Mouse (Mus musculus) forebrain, embryonic 10.5 days (tissue): Measurements from ENCODE around the gene Pcdh8. TPM values are rescaled to one million over a fixed set of nuclear protein-coding genes. Genes with fewer than 3 reads are reported as not detected.
A peak's percentile ranks its signal among the peaks of the same experiment; 100 is the strongest.

Experiments used
- DNase-seq: peaks from one replicate; pipeline ENCODE4 v3.0.0-alpha.2; 2017; ENCODE audit warnings: low spot score; ENCODE audit errors: extremely low spot score
- H3K27ac ChIP-seq: fragments of 300-500 bp; sonication (generic); 2 replicates; pipeline ENCODE4 v1.5.1; 2016; ENCODE audit warnings: mild to moderate bottlenecking
- H3K27me3 ChIP-seq: fragments of 300-500 bp; sonication (generic); 2 replicates; pipeline ENCODE4 v1.6.1; 2016; ENCODE audit warnings: mild to moderate bottlenecking; ENCODE audit not compliant: poor library complexity, severe bottlenecking
- H3K36me3 ChIP-seq: fragments of 300-500 bp; sonication (generic); replicated peaks from 2 replicates; pipeline ENCODE4 v1.6.1; 2016; ENCODE audit warnings: mild to moderate bottlenecking, moderate library complexity
- H3K4me1 ChIP-seq: fragments of 300-500 bp; sonication (generic); 2 replicates; pipeline ENCODE4 v1.6.1; 2016
- H3K4me3 ChIP-seq: fragments of 300-500 bp; sonication (generic); 2 replicates; pipeline ENCODE4 v1.5.1; 2016; ENCODE audit warnings: mild to moderate bottlenecking, moderate library complexity
- H3K9me3 ChIP-seq: fragments of 300-500 bp; sonication (generic); 2 replicates; pipeline ENCODE4 v1.6.1; 2016; ENCODE audit warnings: mild to moderate bottlenecking, moderate library complexity
- WGBS: fragments of 180-500 bp; shearing (Covaris S2); methylation state at CpG from one replicate; pipeline ENCODE4 v1.1.7; 2016; 5-methylcytosine and 5-hydroxymethylcytosine counted together
- polyA plus RNA-seq: library from polyadenylated mRNA; unstranded; fragments of >200 nt; fragmentation: Nextera tagmentation; extraction: Ambion mirVana; gene quantifications from 2 replicates; pipeline ENCODE4 v1.2.1, GENCODE M21; 2016

The Pcdh8 gene
- polyA plus RNA-seq, 1 experiment from 2014 or later = 4.1 TPM

GRCm38 (mm10) chr14:79771802-79772511 is 845 bp upstream of the Pcdh8 start:
- peaks cover 5% of the 10 kb centered on the region; the same call in 1 of the 2 replicates for H3K9me3 ChIP-seq
- no peak for DNase-seq
- H3K4me1 ChIP-seq = peaks cover 77% of the 10 kb centered on the region
- peak overlapping the region; percentile 54 for H3K4me3 ChIP-seq
- 1% methylated on average over 20 of the region's 20 CpGs for WGBS
- peak overlapping the region; percentile 75 for H3K27ac ChIP-seq
- peaks cover 98% of the 10 kb centered on the region for H3K27me3 ChIP-seq
- H3K36me3 ChIP-seq = no peaks in the 10 kb centered on the region

DNA sequence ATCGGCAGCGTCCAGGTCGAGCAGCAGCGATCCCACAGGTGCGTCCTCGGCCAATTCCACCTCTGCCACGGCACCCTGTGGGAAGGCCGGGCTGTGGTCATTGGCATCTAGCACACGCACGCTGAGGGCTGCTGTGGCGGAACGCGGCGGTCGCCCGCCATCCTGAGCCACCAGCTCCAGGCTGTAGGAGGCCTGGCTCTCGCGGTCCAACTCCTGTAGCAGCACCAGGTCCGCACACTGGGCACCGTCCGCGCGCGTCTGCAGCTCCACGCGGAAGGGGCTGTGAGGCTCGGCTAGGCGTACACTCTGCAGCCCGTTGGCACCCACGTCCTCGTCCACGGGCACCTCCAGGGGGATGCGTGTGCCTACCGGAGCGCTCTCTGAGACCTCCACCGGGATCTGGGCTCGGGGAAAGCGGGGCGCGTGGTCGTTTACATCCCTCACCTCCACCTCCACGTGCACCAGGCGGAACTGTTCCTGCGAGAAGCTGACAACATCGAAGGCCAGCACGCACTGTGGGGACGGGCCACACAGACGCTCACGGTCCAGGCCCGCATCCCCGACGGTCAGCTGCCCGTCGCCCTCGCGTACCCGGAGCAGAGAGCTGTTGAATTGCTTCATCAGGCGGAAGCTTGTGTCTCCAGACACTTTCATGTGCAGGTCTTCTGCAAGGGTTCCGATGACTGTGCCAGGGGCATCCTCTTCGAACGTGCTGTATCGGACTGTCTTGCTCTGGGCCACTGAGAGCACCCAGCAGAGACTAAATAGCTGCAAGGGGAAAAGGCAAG is 612 bp downstream of the Pcdh8 start:
- peaks cover 100% of the 10 kb centered on the region for H3K27me3 ChIP-seq
- peaks cover 78% of the 10 kb centered on the region for H3K4me1 ChIP-seq
- peak overlapping the region; percentile 54 for H3K4me3 ChIP-seq
- H3K27ac ChIP-seq = peak overlapping the region; percentile 40
- no peak for DNase-seq
- 4% methylated on average over 62 of the region's 62 CpGs for WGBS
- peaks cover 2% of the 10 kb centered on the region; the same call in 1 of the 2 replicates for H3K9me3 ChIP-seq
- no peaks in the 10 kb centered on the region for H3K36me3 ChIP-seq

- Histone ChIP-seq H3K36me3 (no peaks in the 10 kb centered on the region), H3K27ac (no peak overlapping the region)
- WGBS = 1% methylated on average over 46 of the region's 46 CpGs
These were observed 1.5 kb downstream of the Pcdh8 start for GRCm38 (mm10) chr14:79769618-79770017.

GRCm38 (mm10) chr14:79768996-79769395 is 2.1 kb downstream of the Pcdh8 start:
- H3K27ac ChIP-seq = no peak overlapping the region

More at GRCm38 (mm10) chr14:79769618-79770017, 1.5 kb downstream of the Pcdh8 start:
- Histone ChIP-seq H3K9me3 (no peaks in the 10 kb centered on the region), H3K4me3 (peak overlapping the region; percentile 54), H3K27me3 (peaks cover 99% of the 10 kb centered on the region), H3K4me1 (peaks cover 78% of the 10 kb centered on the region)
- DNase-seq = peak; percentile 81

GRCm38 (mm10) chr14:79768076-79768830 is 2.9 kb downstream of the Pcdh8 start:
- Histone ChIP-seq H3K36me3 (no peaks in the 10 kb centered on the region), H3K27me3 (peaks cover 91% of the 10 kb centered on the region), H3K4me3 (peak overlapping the region; percentile 54), H3K27ac (0 out of 2 replicates have a peak overlapping the region, but pooled peaks have one; percentile 40), H3K9me3 (no peaks in the 10 kb centered on the region), H3K4me1 (peaks cover 65% of the 10 kb centered on the region)
- 3% methylated on average over 58 of the region's 59 CpGs for WGBS
- DNase-seq = no peak

More at GRCm38 (mm10) chr14:79768996-79769395, 2.1 kb downstream of the Pcdh8 start:
- Histone ChIP-seq H3K4me1 (peaks cover 72% of the 10 kb centered on the region), H3K9me3 (no peaks in the 10 kb centered on the region), H3K4me3 (peak overlapping the region; percentile 54), H3K36me3 (no peaks in the 10 kb centered on the region), H3K27me3 (peaks cover 98% of the 10 kb centered on the region)
- peak; percentile 46 for DNase-seq
- 7% methylated on average over 30 of the region's 30 CpGs for WGBS

DNA sequence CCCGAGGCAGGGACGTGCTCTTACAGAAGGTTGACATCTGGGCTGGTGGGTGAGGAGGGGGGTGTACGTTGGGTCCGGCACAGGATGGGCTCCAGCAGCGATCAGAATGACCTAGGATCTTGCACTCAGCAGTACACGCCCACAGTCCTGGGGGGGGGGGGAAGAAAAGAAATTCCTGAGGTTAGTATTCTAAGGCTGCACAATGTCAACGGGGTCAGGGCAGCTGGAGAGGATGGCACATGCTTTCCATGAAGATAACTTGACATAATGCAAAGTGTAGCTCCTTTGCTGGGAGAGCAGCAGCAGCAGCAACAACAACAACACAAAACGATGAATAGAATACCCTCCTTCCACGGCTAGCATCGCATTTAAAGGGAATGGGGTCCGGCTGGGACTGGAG is 3.5 kb downstream of the Pcdh8 start:
- H3K27ac ChIP-seq = no peak overlapping the region
- DNase-seq = no peak
- H3K36me3 ChIP-seq = no peaks in the 10 kb centered on the region
- H3K27me3 ChIP-seq = peaks cover 85% of the 10 kb centered on the region
- 3% methylated on average over 11 of the region's 11 CpGs for WGBS
- H3K9me3 ChIP-seq = no peaks in the 10 kb centered on the region
- peak overlapping the region; percentile 54 for H3K4me3 ChIP-seq
- peaks cover 58% of the 10 kb centered on the region for H3K4me1 ChIP-seq

GRCm38 (mm10) chr14:79765196-79765765 is 5.8 kb downstream of the Pcdh8 start:
- Histone ChIP-seq H3K36me3 (no peaks in the 10 kb centered on the region), H3K27me3 (peaks cover 69% of the 10 kb centered on the region), H3K27ac (no peak overlapping the region), H3K4me1 (peaks cover 37% of the 10 kb centered on the region), H3K4me3 (no peak overlapping the region), H3K9me3 (no peaks in the 10 kb centered on the region)
- no peak for DNase-seq
- WGBS = 56% methylated on average over 6 of the region's 6 CpGs

- Histone ChIP-seq H3K36me3 (no peaks in the 10 kb centered on the region), H3K4me3 (no peak overlapping the region), H3K27me3 (0 out of 2 replicates have a peak, but pooled peaks cover 6% of the 10 kb centered on the region), H3K27ac (peak overlapping the region; percentile 58; the same call in 1 of the 2 replicates), H3K4me1 (peaks cover 24% of the 10 kb centered on the region), H3K9me3 (no peaks in the 10 kb centered on the region)
- DNase-seq = no peak
- WGBS = 48% methylated on average over 13 of the region's 13 CpGs
These were observed 16.4 kb downstream of the Pcdh8 start for GRCm38 (mm10) chr14:79754601-79755222.

DNA sequence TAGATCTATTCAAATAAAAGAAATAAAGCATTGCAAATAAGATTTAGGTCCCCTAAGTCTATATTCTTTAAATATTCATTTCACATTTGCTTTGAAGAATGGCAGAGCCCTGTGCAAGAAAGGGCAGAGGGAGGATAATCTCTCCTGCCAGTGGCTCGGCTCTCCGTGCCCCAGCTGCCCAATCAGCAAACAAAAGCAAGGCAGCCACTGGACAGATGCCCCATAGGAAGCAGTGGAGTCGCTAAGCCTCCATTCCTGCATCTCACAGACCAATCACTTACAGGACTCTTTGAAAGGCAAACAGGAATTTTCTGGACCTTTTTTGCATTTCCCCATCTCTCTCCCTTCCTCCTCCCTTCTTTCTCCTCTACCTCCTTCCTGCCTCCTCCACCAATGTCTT is 17.0 kb downstream of the Pcdh8 start:
- H3K4me1 ChIP-seq = peaks cover 24% of the 10 kb centered on the region
- H3K9me3 ChIP-seq = no peaks in the 10 kb centered on the region
- 26% methylated on average over 3 of the region's 3 CpGs for WGBS
- DNase-seq = no peak
- H3K27ac ChIP-seq = peak overlapping the region; percentile 58; the same call in 1 of the 2 replicates
- H3K27me3 ChIP-seq = 0 out of 2 replicates have a peak, but pooled peaks cover 6% of the 10 kb centered on the region
- H3K4me3 ChIP-seq = no peak overlapping the region
- no peaks in the 10 kb centered on the region for H3K36me3 ChIP-seq

- no peak for DNase-seq
- WGBS = 81% methylated on average over 7 of the region's 7 CpGs
- H3K27me3 ChIP-seq = 0 out of 2 replicates have a peak, but pooled peaks cover 5% of the 10 kb centered on the region
- H3K4me3 ChIP-seq = no peak overlapping the region
- H3K27ac ChIP-seq = no peak overlapping the region
- H3K4me1 ChIP-seq = peaks cover 24% of the 10 kb centered on the region
- H3K36me3 ChIP-seq = no peaks in the 10 kb centered on the region
- H3K9me3 ChIP-seq = no peaks in the 10 kb centered on the region
These were observed 17.4 kb downstream of the Pcdh8 start for GRCm38 (mm10) chr14:79753733-79754132.

DNA sequence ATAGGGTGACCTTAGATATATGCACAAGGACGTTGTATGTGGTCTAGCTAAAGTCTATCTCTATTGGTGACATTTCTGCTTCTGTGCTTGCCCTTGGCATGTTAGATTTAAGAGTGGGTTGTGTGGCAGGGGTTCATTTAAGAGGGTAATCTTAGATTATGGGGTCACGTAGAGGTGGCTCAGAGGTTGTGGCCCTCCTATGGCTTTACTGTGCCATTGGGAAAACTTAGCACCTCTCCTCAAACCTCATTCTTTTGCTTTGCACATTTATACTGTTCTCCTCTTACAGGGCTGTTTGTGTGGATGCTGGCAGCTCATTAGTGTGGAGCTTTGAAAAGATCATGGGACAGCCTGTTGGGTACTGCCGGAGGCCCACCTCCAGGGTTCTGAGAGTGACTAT is 30.6 kb downstream of the Pcdh8 start:
- DNase-seq = no peak
- no peak overlapping the region for H3K4me3 ChIP-seq
- no peaks in the 10 kb centered on the region for H3K36me3 ChIP-seq
- H3K9me3 ChIP-seq = no peaks in the 10 kb centered on the region
- H3K4me1 ChIP-seq = peaks cover 14% of the 10 kb centered on the region; the same call in 1 of the 2 replicates
- no peak overlapping the region for H3K27ac ChIP-seq
- no peaks in the 10 kb centered on the region for H3K27me3 ChIP-seq
- WGBS = 89% methylated on average over 3 of the region's 3 CpGs

- peaks cover 14% of the 10 kb centered on the region; the same call in 1 of the 2 replicates for H3K4me1 ChIP-seq
- 85% methylated on average over 9 of the region's 9 CpGs for WGBS
- no peaks in the 10 kb centered on the region for H3K9me3 ChIP-seq
- no peaks in the 10 kb centered on the region for H3K36me3 ChIP-seq
- no peak overlapping the region for H3K27ac ChIP-seq
- H3K27me3 ChIP-seq = no peaks in the 10 kb centered on the region
- no peak for DNase-seq
- H3K4me3 ChIP-seq = no peak overlapping the region
These were observed 32.7 kb downstream of the Pcdh8 start for GRCm38 (mm10) chr14:79738441-79738840.
